ENCODE assay signal across 18 mouse cellular contexts in the genomic region with DNA sequence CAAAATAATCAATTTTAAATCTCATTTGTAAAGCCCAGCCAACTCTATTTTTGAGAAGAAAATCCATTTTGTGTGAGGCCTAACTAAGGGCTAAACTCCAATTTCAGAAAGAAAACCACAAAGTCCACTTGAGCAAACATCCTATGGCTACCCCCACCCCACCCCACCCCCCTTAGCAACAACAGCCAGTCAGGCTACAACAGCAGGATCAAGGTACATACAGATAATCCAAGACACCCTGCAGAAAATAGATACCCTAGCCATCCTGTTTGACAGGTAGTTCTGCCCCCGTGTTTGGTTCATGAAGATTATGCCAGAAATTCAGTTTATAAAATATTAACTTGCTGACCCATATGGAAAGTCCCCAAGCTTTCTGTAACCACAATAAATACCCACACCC. TPM values are rescaled to one million over a fixed set of nuclear protein-coding genes. Genes with fewer than 3 reads are reported as not detected.
"Had no signal": no experiment of that assay in that cellular context is flagged by ENCODE, and none has a peak within 500 bp of the region (broad histone marks: within the 10 kb centered on the region; RNA-seq: fewer than 3 reads in every experiment).

No protein-coding gene starts in this region.

- H3K9ac ChIP-seq: hindbrain, embryonic 13.5 days; limb, embryonic 15.5 days; liver, embryonic 14.5 days; midbrain, embryonic 12.5 days; neural tube, embryonic 13.5 days had no signal

- H3K27ac ChIP-seq: hindbrain, embryonic 13.5 days; hindbrain, postnatal 0 days; limb, embryonic 15.5 days; liver, embryonic 14.5 days; midbrain, embryonic 12.5 days; neural tube, embryonic 13.5 days had no signal

- H3K27me3 ChIP-seq: hindbrain, embryonic 13.5 days; limb, embryonic 15.5 days; neural tube, embryonic 13.5 days had no signal

- H3K4me1 ChIP-seq: hindbrain, embryonic 13.5 days; limb, embryonic 15.5 days; midbrain, embryonic 12.5 days; neural tube, embryonic 13.5 days had no signal

- DNase-seq: kidney, adult 11 months; kidney, postnatal 36 days; layer of hippocampus, adult 9-11 months; layer of hippocampus, postnatal 36 days; lung, postnatal 10 days; retina, postnatal 1 day; right cerebral cortex, postnatal 4 days; spleen, adult 18-20 months; thymus, adult 18-20 months; thymus, postnatal 14 days had no signal

- H3K36me3 ChIP-seq: hindbrain, embryonic 13.5 days; limb, embryonic 15.5 days; midbrain, embryonic 12.5 days; neural tube, embryonic 13.5 days had no signal

- ATAC-seq: hindbrain, postnatal 0 days; midbrain, embryonic 16.5 days had no signal

- H3K4me3 ChIP-seq: hindbrain, embryonic 13.5 days; limb, embryonic 15.5 days; midbrain, embryonic 12.5 days; neural tube, embryonic 13.5 days had no signal

- H3K4me2 ChIP-seq: hindbrain, embryonic 13.5 days; limb, embryonic 15.5 days; midbrain, embryonic 12.5 days; neural tube, embryonic 13.5 days had no signal

- H3K9me3 ChIP-seq: hindbrain, embryonic 13.5 days; limb, embryonic 15.5 days; midbrain, embryonic 12.5 days; neural tube, embryonic 13.5 days had no signal

RNA-seq across cellular contexts. Expression of gene Rptn, which starts 25.3 kb away (rescaled TPM):
- polyA plus RNA-seq: hindbrain, embryonic 13.5 days; hindbrain, postnatal 0 days; limb, embryonic 11.5 days; midbrain, embryonic 12.5 days; midbrain, embryonic 16.5 days; neural tube, embryonic 13.5 days had no signal

RNA-seq across cellular contexts. Expression of gene Hrnr, which starts 48.6 kb away (rescaled TPM):
- polyA plus RNA-seq: hindbrain, embryonic 13.5 days; hindbrain, postnatal 0 days; limb, embryonic 11.5 days; liver, embryonic 14.5 days; midbrain, embryonic 12.5 days; midbrain, embryonic 16.5 days; neural tube, embryonic 13.5 days had no signal
